Mouse (Mus musculus) colon, adult 2 months (tissue): ENCODE results near the gene Oas1e. TPM values are rescaled to one million over a fixed set of nuclear protein-coding genes. Genes with fewer than 3 reads are reported as not detected.

ENCODE experiments used
- polyA plus RNA-seq: library from polyadenylated mRNA; depleted of rRNA; stranded (reverse); fragments of >200 nt; gene quantifications from 2 replicates; pipeline ENCODE4 v1.2.3, GENCODE M21; 2012; rRNA removed

The Oas1e gene
- polyA plus RNA-seq, result not detected in 2 replicates

GRCm38 (mm10) chr5:120795480-120796034, at the start of gene Oas1e:
Gene Oas1e, minus strand, starts transcription at chr5:120795530.

DNA sequence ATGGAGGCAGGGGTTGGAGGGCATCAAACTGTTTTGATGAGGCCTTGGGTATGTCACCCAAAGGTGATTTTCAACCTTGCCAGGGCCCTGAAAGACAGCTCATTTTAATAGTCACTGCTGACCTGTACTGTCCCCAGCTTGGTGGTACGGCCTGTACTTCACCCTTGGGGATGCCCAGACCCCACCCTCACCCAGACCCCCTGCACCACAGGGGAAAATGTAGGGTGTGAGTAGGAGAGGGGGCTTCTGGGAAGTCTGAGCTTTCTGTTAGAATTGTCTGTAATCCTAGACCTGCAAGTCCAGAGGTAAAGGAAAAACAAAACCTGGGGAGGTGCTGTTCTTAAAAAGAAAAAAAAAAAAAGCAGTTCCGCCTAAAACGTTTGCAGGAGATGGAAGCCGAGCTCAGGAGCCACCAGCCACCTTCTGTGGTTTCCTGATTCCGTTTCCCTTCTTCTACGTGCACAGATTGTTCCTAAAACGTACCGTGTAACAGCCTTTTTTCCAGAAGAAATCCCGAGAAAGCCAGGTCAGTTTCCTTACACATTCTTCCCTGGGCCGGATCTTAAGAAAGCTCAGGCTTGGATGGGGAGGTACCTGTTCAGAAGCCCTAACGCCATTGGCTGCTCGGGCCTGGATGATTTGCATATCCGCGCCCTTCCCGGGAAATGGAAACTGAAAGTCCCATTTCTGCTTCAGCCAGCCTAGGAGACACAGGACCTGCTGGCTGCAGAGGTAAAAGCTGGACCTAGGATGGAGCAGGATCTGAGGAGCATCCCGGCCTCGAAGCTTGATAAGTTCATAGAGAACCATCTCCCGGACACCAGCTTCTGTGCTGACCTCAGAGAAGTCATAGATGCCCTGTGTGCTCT, 16.9 kb upstream of the Oas1e start, which contains the start of gene Oas1c:
Gene Oas1c, minus strand, starts transcription at position 564 of the 869 bp plus-strand sequence.

DNA sequence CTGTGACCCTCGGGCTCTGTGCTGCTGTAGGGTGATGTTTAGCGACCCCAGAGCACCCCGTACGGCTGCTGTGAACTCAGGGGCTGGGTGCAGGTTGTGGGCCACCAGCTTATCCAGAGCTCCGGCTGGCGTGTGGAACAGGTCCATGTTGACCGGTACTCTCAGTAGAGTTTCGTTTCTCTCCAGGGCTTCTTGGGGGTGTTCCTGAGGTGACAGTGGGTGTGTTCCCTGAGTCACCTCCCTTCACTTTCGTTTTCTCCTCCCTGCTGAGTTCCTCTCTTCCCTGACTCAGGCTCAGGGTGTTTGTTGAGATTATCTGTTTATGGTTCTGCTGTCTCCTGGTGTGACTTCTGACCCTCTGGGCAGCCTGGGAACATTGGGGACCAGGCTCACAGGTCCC, 17.9 kb downstream of the Oas1e start, which contains the start of gene Oas3:
Gene Oas3, minus strand, starts transcription at position 184 of the 400 bp plus-strand sequence.

GRCm38 (mm10) chr5:120749688-120750087, 45.6 kb downstream of the Oas1e start, which contains the start of gene Oas2:
Gene Oas2, minus strand, starts transcription at chr5:120749853.

Other genes starting within 250 kb of the Oas1e start
- gene Tpcn1, start 206.9 kb downstream of the Oas1e start, polyA plus RNA-seq, result 124 and 167 TPM in 2 replicates
- 1.1 and 1.3 TPM in 2 replicates for gene Iqcd, start 206.5 kb downstream of the Oas1e start, polyA plus RNA-seq
- 33.9 and 38.2 TPM in 2 replicates for gene Rita1, start 182.9 kb downstream of the Oas1e start, polyA plus RNA-seq
- gene Ddx54, start 182.8 kb downstream of the Oas1e start, polyA plus RNA-seq, result 57.7 and 58.7 TPM in 2 replicates
- not detected in 2 replicates for gene Cfap73, start 161.3 kb downstream of the Oas1e start, polyA plus RNA-seq
- 1.3 and 1.7 TPM in 2 replicates for gene Rasal1, start 146.7 kb downstream of the Oas1e start, polyA plus RNA-seq
- 11.0 and 12.4 TPM in 2 replicates for gene Dtx1, start 83.6 kb downstream of the Oas1e start, polyA plus RNA-seq
- gene Oas2, start 45.7 kb downstream of the Oas1e start, polyA plus RNA-seq, result 1.8 and 2.3 TPM in 2 replicates
- 5.1 and 5.4 TPM in 2 replicates for gene Oas3, start 17.9 kb downstream of the Oas1e start, polyA plus RNA-seq
- gene Oas1c, start 17.0 kb upstream of the Oas1e start, polyA plus RNA-seq, result 1.4 and 2.3 TPM in 2 replicates
- gene Oas1f, start 51.8 kb upstream of the Oas1e start, polyA plus RNA-seq, result not detected in 2 replicates
- not detected in 2 replicates for gene Oas1h, start 65.9 kb upstream of the Oas1e start, polyA plus RNA-seq
- 24.1 and 25.3 TPM in 2 replicates for gene Oas1g, start 92.1 kb upstream of the Oas1e start, polyA plus RNA-seq
- 37.2 and 42.7 TPM in 2 replicates for gene Oas1a, start 112.0 kb upstream of the Oas1e start, polyA plus RNA-seq
- 0.20 and 0.30 TPM in 2 replicates for gene Oas1d, start 119.0 kb upstream of the Oas1e start, polyA plus RNA-seq
- gene Rph3a, start 214.6 kb upstream of the Oas1e start, polyA plus RNA-seq, result 0.15 and 0.19 TPM in 2 replicates